In genomic region chr4:132539481-132539880, GRCm38 (mm10) we compare ENCODE assay signal across 15 mouse cellular contexts. TPM values are rescaled to one million over a fixed set of nuclear protein-coding genes. Genes with fewer than 3 reads are reported as not detected.
DNase-seq lines count a peak whose midpoint lies in the region.
"Had no signal": no experiment of that assay in that cellular context is flagged by ENCODE, and none has a peak within 500 bp of the region (broad histone marks: within the 10 kb centered on the region; RNA-seq: fewer than 3 reads in every experiment).

No protein-coding gene starts in this region.

- peak; percentile 35 for DNase-seq in left cerebral cortex, adult 11 months (ENCODE audit: low spot score)
- DNase-seq in left cerebral cortex, adult 8-10 months (ENCODE audit: low spot score in 2 of 2) = no peak
- DNase-seq in right cerebral cortex, adult 18-20 months = peak; percentile 50
- no peak for DNase-seq in right cerebral cortex, postnatal 36 days (ENCODE audit: low spot score in 2 of 2)
- no peak for DNase-seq in layer of hippocampus, postnatal 10 days (ENCODE audit: low spot score in 2 of 2)
- DNase-seq: adrenal gland, adult 2 months; adrenal gland, postnatal 10 days; adrenal gland, postnatal 25 days; cerebellum, adult 11-12 months; cerebellum, adult 2 months; cerebellum, adult 9-10 months; cerebellum, postnatal 10 days; cerebellum, postnatal 25 days; forebrain, postnatal 0 days had no signal

RNA-seq across cellular contexts. Expression of gene Dnajc8, which starts 4.1 kb away (rescaled TPM):
- 100 to 1,000 TPM in 2 of 4 experiments, 10 to 100 TPM in 2; 97.8 to 114 (median 101) TPM for total RNA-seq in left cerebral cortex, adult 8-10 months (2022)
- total RNA-seq in layer of hippocampus, postnatal 10 days (2021) = 10 to 100 TPM; 90.4 to 93.7 TPM

RNA-seq across cellular contexts. Expression of gene Atpif1, which starts 6.0 kb away (rescaled TPM):
- total RNA-seq in left cerebral cortex, adult 8-10 months (2022) = 100 to 1,000 TPM; 377 to 510 (median 435) TPM
- total RNA-seq in layer of hippocampus, postnatal 10 days (2021) = 100 to 1,000 TPM; 649 to 727 TPM

RNA-seq across cellular contexts. Expression of gene Ptafr, which starts 24.4 kb away (rescaled TPM):
- 1 to 10 TPM; 1.1 to 3.0 (median 1.8) TPM for total RNA-seq in left cerebral cortex, adult 8-10 months (2022)
- 1 to 10 TPM; 1.0 to 1.3 TPM for total RNA-seq in layer of hippocampus, postnatal 10 days (2021)
- total RNA-seq: MEL had no signal

RNA-seq across cellular contexts. Expression of gene Sesn2, which starts 29.2 kb away (rescaled TPM):
- total RNA-seq in left cerebral cortex, adult 8-10 months (2022) = 10 to 100 TPM in 2 of 4 experiments, 1 to 10 TPM in 2; 9.7 to 12.3 (median 10.1) TPM
- total RNA-seq in layer of hippocampus, postnatal 10 days (2021) = 10 to 100 TPM; 15.3 to 16.1 TPM

Comparison
In these comparisons a context has a peak if more than half of its experiments do, and no peak if none do; other contexts are left out.
1. DNase-seq: peak in left cerebral cortex, adult 11 months (single experiment) and right cerebral cortex, adult 18-20 months (single experiment); none in left cerebral cortex, adult 8-10 months (0 of 2), right cerebral cortex, postnatal 36 days (0 of 2) and layer of hippocampus, postnatal 10 days (0 of 2).